Mouse (Mus musculus) CH12.LX (cell line): ENCODE data around the gene Tmem121. TPM values are rescaled to one million over a fixed set of nuclear protein-coding genes. Genes with fewer than 3 reads are reported as not detected.
"Not testable (repeated sequence)": the region's sequence is repeated elsewhere in the genome, so short reads cannot be mapped to it uniquely, and the experiment has no call there.

Source experiments
- DNase-seq: peaks from one replicate; pipeline ENCODE4 v3.0.0-alpha.2; 2013; ENCODE audit errors: extremely low read depth
- H3K27ac ChIP-seq: 2 replicates; pipeline ENCODE4 v1.5.1; 2012; ENCODE audit warnings: low read depth, mild to moderate bottlenecking, control low read depth, moderate library complexity; ENCODE audit not compliant: insufficient read depth
- H3K27me3 ChIP-seq: replicated peaks from 2 replicates; pipeline ENCODE3; 2012; ENCODE audit warnings: inconsistent platforms
- H3K36me3 ChIP-seq, 2 experiments: replicated peaks in 1 of 2; 2 replicates each; pipeline versions ENCODE3 to v1.6.1; 2012; ENCODE audit warnings: inconsistent platforms in 1 of 2, low read length in 1 of 2, mild to moderate bottlenecking in 1 of 2, mixed read lengths in 1 of 2, moderate library complexity in 1 of 2; ENCODE audit not compliant: control insufficient read depth in 1 of 2, insufficient read depth in 1 of 2
- H3K4me1 ChIP-seq, 2 experiments: 2 replicates each; pipeline ENCODE4 v1.6.1; 2012; ENCODE audit warnings: inconsistent platforms in 1 of 2, moderate library complexity in 1 of 2; ENCODE audit not compliant: insufficient read depth in 2 of 2, control insufficient read depth in 1 of 2
- H3K4me2 ChIP-seq: 2 replicates; pipeline ENCODE4 v1.6.1; 2012; ENCODE audit warnings: low read depth, mild to moderate bottlenecking, control low read depth; ENCODE audit not compliant: poor library complexity, insufficient read depth, severe bottlenecking
- H3K4me3 ChIP-seq, 3 experiments: fragments of 150-350 bp in 1 of 3; sonication (generic) in 1 of 3; replicated peaks in 1 of 3; 2 replicates each; pipeline versions ENCODE3 to v1.5.1; 2011 to 2012; ENCODE audit warnings: low read depth in 2 of 3, low read length in 2 of 3, mild to moderate bottlenecking in 2 of 3, moderate library complexity in 2 of 3, control low read depth in 1 of 3, improper control_type of control experiment in 1 of 3, inconsistent platforms in 1 of 3, mixed read lengths in 1 of 3; ENCODE audit not compliant: poor library complexity in 1 of 3
- H3K79me2 ChIP-seq: replicated peaks from 2 replicates; pipeline ENCODE4 v1.6.1; 2012; ENCODE audit warnings: mild to moderate bottlenecking, moderate library complexity; ENCODE audit not compliant: control insufficient read depth, poor library complexity, insufficient read depth, severe bottlenecking; ENCODE audit errors: extremely low read depth
- H3K9ac ChIP-seq: 2 replicates; pipeline ENCODE4 v1.6.1; 2012; ENCODE audit warnings: low read depth, mild to moderate bottlenecking, control low read depth, moderate library complexity; ENCODE audit not compliant: insufficient read depth
- H3K9me3 ChIP-seq: replicated peaks from 2 replicates; pipeline ENCODE3; 2012; ENCODE audit warnings: low read length, inconsistent platforms, mixed read lengths
- BHLHE40 ChIP-seq: IDR thresholded peaks from 2 replicates; pipeline ENCODE4 v1.6.1; 2011; ENCODE audit warnings: mild to moderate bottlenecking, low read depth, low read length, improper control_type of control experiment
- CHD1 ChIP-seq: IDR thresholded peaks from 2 replicates; pipeline ENCODE4 v1.6.1; 2012; ENCODE audit warnings: low read depth, low read length, improper control_type of control experiment, inconsistent platforms
- CHD2 ChIP-seq: IDR thresholded peaks from 2 replicates; pipeline ENCODE4 v1.6.1; 2011; ENCODE audit warnings: low read length, improper control_type of control experiment
- EP300 ChIP-seq: IDR thresholded peaks from 2 replicates; pipeline ENCODE4 v1.6.1; 2011; ENCODE audit warnings: low read length, improper control_type of control experiment
- ETS1 ChIP-seq: conservative IDR thresholded peaks from 2 replicates; pipeline ENCODE4 v1.6.1; 2012; ENCODE audit warnings: low read depth, mild to moderate bottlenecking, inconsistent platforms, low read length, improper control_type of control experiment, moderate library complexity
- IRF4 ChIP-seq: IDR thresholded peaks from 2 replicates; pipeline ENCODE4 v1.6.1; 2014; ENCODE audit warnings: low read depth, mild to moderate bottlenecking, inconsistent platforms, low read length, improper control_type of control experiment
- JUN ChIP-seq: IDR thresholded peaks from 2 replicates; pipeline ENCODE4 v1.6.1; 2011; ENCODE audit warnings: low read depth, mild to moderate bottlenecking, low read length, improper control_type of control experiment, moderate library complexity; ENCODE audit not compliant: insufficient read depth
- JUND ChIP-seq: conservative IDR thresholded peaks from 2 replicates; pipeline ENCODE4 v1.6.1; 2011; ENCODE audit warnings: low read depth, low read length, improper control_type of control experiment
- MEF2A ChIP-seq: IDR thresholded peaks from 2 replicates; pipeline ENCODE4 v1.6.1; 2014; ENCODE audit warnings: low read depth, mild to moderate bottlenecking, inconsistent platforms, low read length, improper control_type of control experiment, borderline replicate concordance
- POLR2A ChIP-seq: IDR thresholded peaks from 2 replicates; pipeline ENCODE4 v1.6.1; 2011; ENCODE audit warnings: low read depth, mild to moderate bottlenecking, improper control_type of control experiment, low read length
- SMC3 ChIP-seq: IDR thresholded peaks from 2 replicates; pipeline ENCODE4 v1.6.1; 2011; ENCODE audit warnings: low read depth, low read length, improper control_type of control experiment
- TCF12 ChIP-seq: IDR thresholded peaks from 2 replicates; pipeline ENCODE4 v1.6.1; 2014; ENCODE audit warnings: low read depth, mild to moderate bottlenecking, inconsistent platforms, low read length, improper control_type of control experiment
- ZMIZ1 ChIP-seq: IDR thresholded peaks from 2 replicates; pipeline ENCODE4 v1.6.1; 2012; ENCODE audit warnings: low read depth, mild to moderate bottlenecking, inconsistent platforms, low read length, improper control_type of control experiment
- dilution Hi-C: fragments of 300-500 bp; cut with MboI; formaldehyde crosslinking; loops from 2 replicates; pipeline ENCODE4 v1.14.3; 2020; ENCODE audit warnings: low sequenced_read_pairs; ENCODE audit not compliant: extremely low pct_unique_long_range_greater_than_20kb, extremely low pct_ligation_motif_present
- in situ Hi-C: fragments of 300-500 bp; cut with MboI; formaldehyde crosslinking; loops from 3 replicates; pipeline ENCODE4 v1.14.3; 2019; ENCODE audit warnings: low sequenced_read_pairs, low pct_ligation_motif_present, low pct_unique_long_range_greater_than_20kb, mixed read lengths
- polyA plus RNA-seq: library from polyadenylated mRNA; unstranded; fragments of >175 nt; gene quantifications from 2 replicates; pipeline ENCODE4 v1.2.1, GENCODE M21; 2012; ENCODE audit warnings: low read depth; ENCODE audit not compliant: insufficient read length
- total RNA-seq, 2 experiments: library from RNA; depleted of rRNA; stranded (reverse); fragments of 300-350 nt in 1 of 2; fragments of >200 nt in 1 of 2; gene quantifications; 2 replicates each; pipeline ENCODE4 v1.2.3; 2012 to 2014

The Tmem121 gene
- total and polyA plus RNA-seq, 3 experiments: not detected

DNA sequence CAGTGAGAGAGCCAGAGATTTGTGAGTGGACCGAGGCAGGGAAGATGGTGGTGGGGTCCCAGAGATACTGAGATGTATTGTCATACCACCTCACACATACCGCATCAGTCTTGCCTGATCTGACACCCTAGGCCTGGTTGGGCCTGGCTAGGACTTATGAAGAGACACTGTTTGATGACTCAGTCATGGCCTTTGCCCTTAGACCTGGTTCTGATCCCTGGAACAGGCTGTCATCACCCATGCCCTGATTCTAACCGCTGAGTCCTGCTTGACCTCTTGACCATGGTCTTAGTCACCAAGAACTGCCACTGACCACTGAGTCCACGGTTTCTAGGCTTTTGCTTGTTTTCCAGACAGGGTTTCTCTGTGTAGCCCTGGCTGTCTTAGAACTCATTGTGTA is 45.0 kb downstream of the Tmem121 start:
- Histone ChIP-seq H3K27ac (peak overlapping the region; percentile 98), H3K4me3 (no peak overlapping the region), H3K79me2 (peaks cover 2% of the 10 kb centered on the region), H3K4me2 (no peak overlapping the region), H3K36me3 (no peaks in the 10 kb centered on the region), H3K9me3 (no peaks in the 10 kb centered on the region), H3K4me1 (peaks cover 69 to 85% of the 10 kb centered on the region in 2 experiments)
- in situ Hi-C loops: no loop called here
- DNase-seq: no peak
- 0 out of 2 replicates have a peak, but pooled peaks have one; percentile 16 for TF ChIP-seq CHD1
- no peak for TF ChIP-seq SMC3
- 0 out of 2 replicates have a peak, but pooled peaks have one; percentile 15 for TF ChIP-seq ZMIZ1
- TF ChIP-seq, all 38 proteins: peak for 2
- Histone ChIP-seq H3K27me3 (no peaks in the 10 kb centered on the region), H3K9ac (peak overlapping the region; percentile 38; the same call in 1 of the 2 replicates)
- dilution Hi-C loops: no loop called here

DNA sequence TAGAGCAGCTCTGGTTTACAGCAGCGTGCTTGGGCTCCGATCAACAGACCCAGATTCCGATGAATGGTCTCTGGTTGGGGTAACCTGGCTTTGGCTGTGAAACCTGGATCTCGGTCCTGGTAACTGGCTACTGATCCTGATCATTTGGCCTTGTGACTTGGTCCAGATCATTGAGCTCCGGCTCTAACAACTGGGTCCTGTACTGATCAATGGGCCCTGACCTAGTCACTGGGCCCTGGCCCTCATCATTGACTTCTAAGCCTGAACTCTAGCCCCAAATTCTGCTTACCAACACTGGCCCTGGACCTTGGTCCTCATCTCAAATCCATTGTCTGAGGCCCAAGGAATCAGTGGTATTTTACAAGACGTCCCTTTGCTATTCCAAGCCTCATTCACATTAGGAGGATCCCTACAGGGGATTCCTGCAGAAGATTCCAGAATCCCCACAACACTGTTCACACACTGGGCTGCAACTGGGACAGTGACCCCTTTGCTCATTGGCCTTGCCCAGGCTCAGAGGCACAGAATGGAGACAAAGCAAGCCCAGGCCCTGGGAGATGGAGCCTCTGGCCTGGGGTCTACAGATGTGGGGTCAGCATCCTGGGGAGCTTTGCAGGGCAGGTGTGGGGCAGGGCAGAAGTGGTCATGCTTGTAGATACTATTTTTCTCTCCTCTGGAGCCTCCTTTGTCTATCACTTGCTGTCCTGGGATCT is 46.0 kb downstream of the Tmem121 start:
- H3K4me3 ChIP-seq, H3K36me3 ChIP-seq, DNase-seq, H3K27me3 ChIP-seq, H3K4me2 ChIP-seq, H3K79me2 ChIP-seq, in situ Hi-C loops, dilution Hi-C loops, H3K9me3 ChIP-seq: not testable (repeated sequence)
- Histone ChIP-seq H3K4me1 (peaks cover 65 to 85% of the 10 kb centered on the region in 2 experiments), H3K27ac (peak overlapping the region; percentile 98), H3K9ac (peak overlapping the region; percentile 38)
- 0 out of 2 replicates have a peak, but pooled peaks have one; percentile 6 for TF ChIP-seq TCF12
- peak; percentile 39; the same call in 1 of the 2 replicates for TF ChIP-seq POLR2A
- TF ChIP-seq CHD1: 0 out of 2 replicates have a peak, but pooled peaks have one; percentile 15

DNA sequence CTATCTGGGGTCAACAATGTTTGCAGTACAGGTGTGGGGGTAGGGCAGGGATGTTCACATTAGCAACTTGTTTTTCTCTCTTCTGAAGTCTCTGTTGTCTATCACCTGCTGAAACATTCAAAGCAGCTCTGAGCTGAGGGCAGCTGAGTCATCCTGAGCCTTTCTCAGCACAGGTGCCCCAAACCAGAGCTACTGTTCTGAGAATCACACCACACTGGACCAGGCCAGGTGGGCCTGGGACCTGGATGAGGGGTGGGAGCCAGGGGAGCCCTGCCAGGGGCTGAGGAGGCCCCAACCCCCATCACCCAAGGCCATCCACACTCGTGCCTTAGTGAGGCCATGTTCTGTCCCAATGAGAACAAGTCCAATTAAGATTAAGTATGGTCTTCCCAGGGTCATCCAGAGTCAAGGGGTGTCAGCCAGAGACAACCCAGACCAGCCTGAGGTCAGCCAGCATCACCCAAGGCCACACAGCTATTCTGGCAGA is 46.6 kb downstream of the Tmem121 start:
- peak overlapping the region; percentile 53 for H3K9ac ChIP-seq
- H3K4me3 ChIP-seq, H3K4me2 ChIP-seq, dilution Hi-C loops, H3K36me3 ChIP-seq, in situ Hi-C loops, H3K79me2 ChIP-seq, H3K27me3 ChIP-seq: not testable (repeated sequence)
- H3K27ac ChIP-seq: peak overlapping the region; percentile 98
- DNase-seq: peak; percentile 79
- TF ChIP-seq IRF4: peak; percentile 89
- TF ChIP-seq EP300: peak; percentile 86
- TF ChIP-seq MEF2A: peak; percentile 80; the same call in 1 of the 2 replicates
- peak; percentile 90 for TF ChIP-seq CHD2
- TF ChIP-seq TCF12: peak; percentile 97
- TF ChIP-seq JUN: peak; percentile 37; the same call in 1 of the 2 replicates
- peak; percentile 48; the same call in 1 of the 2 replicates for TF ChIP-seq JUND
- peak; percentile 57; the same call in 1 of the 2 replicates for TF ChIP-seq ETS1
- peak; percentile 77 for TF ChIP-seq BHLHE40
- TF ChIP-seq, all 38 proteins: peak for 9; not testable (repeated sequence) for 29
- H3K9me3 ChIP-seq: not testable (repeated sequence)
- H3K4me1 ChIP-seq: peaks cover 61 to 84% of the 10 kb centered on the region in 2 experiments
